Mouse (Mus musculus) myocyte (in vitro differentiated cells): ENCODE data around the gene Hsd17b12.

Experiments
- MAX ChIP-seq: IDR thresholded peaks from one replicate; pipeline ENCODE4 v1.6.1; 2011; ENCODE audit warnings: low read depth, mild to moderate bottlenecking, control low read depth
- POLR2A ChIP-seq: IDR thresholded peaks from one replicate; pipeline ENCODE4 v1.6.1; 2011; ENCODE audit warnings: low read depth, mild to moderate bottlenecking, control low read depth, moderate library complexity; ENCODE audit not compliant: insufficient read length
- POLR2AphosphoS2 ChIP-seq: IDR thresholded peaks from one replicate; pipeline ENCODE4 v1.6.1; 2011; ENCODE audit warnings: low read depth, control low read depth; ENCODE audit not compliant: insufficient read length
- USF1 ChIP-seq: IDR thresholded peaks from one replicate; pipeline ENCODE4 v1.6.1; 2011; ENCODE audit warnings: low read depth, mild to moderate bottlenecking, control low read depth, moderate library complexity

GRCm38 (mm10) chr2:94040391-94041125 is 117.2 kb downstream of the Hsd17b12 start:
- TF ChIP-seq MAX (no peak), POLR2A (no peak), POLR2AphosphoS2 (no peak), USF1 (no peak)
